In the genomic region with DNA sequence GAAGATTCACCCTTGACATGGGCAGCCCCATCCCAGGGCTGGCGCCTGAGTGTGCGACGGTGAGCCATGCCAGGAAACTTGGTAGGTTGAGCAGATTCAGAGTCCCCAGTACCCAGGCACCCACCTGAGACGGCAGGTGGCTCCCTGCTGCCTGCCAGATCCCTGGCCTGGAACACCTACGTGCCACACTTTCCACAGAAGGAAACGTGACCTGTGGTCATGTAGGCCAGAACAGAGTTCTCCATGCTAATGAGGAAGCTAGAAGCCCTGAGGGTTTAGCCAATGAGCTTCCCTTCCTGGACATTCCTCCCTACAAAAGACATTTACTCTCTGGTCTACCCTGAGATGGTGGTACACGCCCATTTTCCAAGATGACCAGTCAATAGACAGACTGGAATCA, we compare ENCODE assay signal across 21 mouse cellular contexts. TPM values are rescaled to one million over a fixed set of nuclear protein-coding genes. Genes with fewer than 3 reads are reported as not detected.
"Had no signal": no experiment of that assay in that cellular context is flagged by ENCODE, and none has a peak within 500 bp of the region (broad histone marks: within the 10 kb centered on the region; RNA-seq: fewer than 3 reads in every experiment).

No protein-coding gene starts in this region.

- H3K27ac ChIP-seq: heart, adult 2 months; heart, embryonic 13.5 days; heart, embryonic 15.5 days; hindbrain, embryonic 13.5 days; hindbrain, embryonic 15.5 days; hindbrain, postnatal 0 days; kidney, postnatal 0 days; limb, embryonic 15.5 days; liver, embryonic 12.5 days; liver, embryonic 14.5 days had no signal

- H3K36me3 ChIP-seq: heart, embryonic 15.5 days; hindbrain, embryonic 15.5 days; liver, embryonic 12.5 days had no signal

- H3K27me3 ChIP-seq: heart, embryonic 13.5 days; heart, embryonic 15.5 days; hindbrain, embryonic 13.5 days; hindbrain, embryonic 15.5 days; limb, embryonic 15.5 days; liver, embryonic 12.5 days had no signal

- H3K4me2 ChIP-seq: heart, embryonic 11.5 days; heart, embryonic 13.5 days; heart, embryonic 15.5 days; hindbrain, embryonic 13.5 days; hindbrain, embryonic 15.5 days; limb, embryonic 15.5 days; liver, embryonic 12.5 days had no signal

- H3K4me3 ChIP-seq: heart, adult 2 months; heart, embryonic 13.5 days; heart, embryonic 15.5 days; hindbrain, embryonic 13.5 days; hindbrain, embryonic 15.5 days; limb, embryonic 15.5 days; liver, embryonic 12.5 days had no signal

- DNase-seq: forebrain, postnatal 0 days; gastrocnemius, postnatal 14 days; gastrocnemius, postnatal 36 days; heart, adult 11 months; heart, adult 2 months; heart, postnatal 14 days; heart, postnatal 36 days; layer of hippocampus, adult 9-11 months; layer of hippocampus, postnatal 36 days had no signal

- ATAC-seq: forebrain, postnatal 0 days; hindbrain, postnatal 0 days; intestine, embryonic 16.5 days; liver, embryonic 12.5 days had no signal

- H3K9ac ChIP-seq: forebrain, postnatal 0 days; heart, embryonic 13.5 days; heart, embryonic 15.5 days; hindbrain, embryonic 13.5 days; hindbrain, embryonic 15.5 days; limb, embryonic 15.5 days; liver, embryonic 12.5 days; liver, embryonic 14.5 days had no signal

- H3K4me1 ChIP-seq: heart, embryonic 13.5 days; heart, embryonic 15.5 days; liver, embryonic 12.5 days had no signal

- H3K9me3 ChIP-seq: heart, embryonic 13.5 days; heart, embryonic 15.5 days; hindbrain, embryonic 13.5 days; hindbrain, embryonic 15.5 days; limb, embryonic 15.5 days; liver, embryonic 12.5 days had no signal

RNA-seq across cellular contexts. Expression of gene Ccdc40, which starts 56.8 kb away (rescaled TPM):
- total RNA-seq: gastrocnemius, postnatal 14 days; gastrocnemius, postnatal 36 days had no signal
- polyA plus RNA-seq: liver, adult 2 months had no signal
